Mouse (Mus musculus): ENCODE measurements around the gene Ptprt. TPM values are rescaled to one million over a fixed set of nuclear protein-coding genes. Genes with fewer than 3 reads are reported as not detected.

Gene Ptprt
- polyA plus RNA-seq, 1 experiment from 2014 or later = 1.8 TPM

DNA sequence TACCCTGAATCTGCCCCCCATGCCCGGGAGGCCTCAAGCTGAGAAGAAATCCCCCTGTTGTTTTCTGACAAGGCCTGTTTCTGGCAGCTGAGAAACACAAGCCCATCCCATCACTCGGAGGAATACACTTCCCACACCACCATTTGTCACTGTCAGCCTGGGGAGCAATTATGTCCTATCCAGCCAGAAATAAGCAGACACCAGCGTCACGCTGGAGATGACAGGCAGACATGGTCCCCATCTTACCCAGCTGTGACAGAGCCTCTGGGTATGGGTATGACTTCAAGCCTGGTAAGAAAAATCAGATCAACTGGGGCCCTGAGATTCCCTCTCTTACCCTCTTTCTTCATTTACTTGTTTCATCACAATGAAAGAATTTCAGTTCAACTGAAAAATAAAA lies 625.3 kb downstream of the Ptprt start:
- Histone ChIP-seq H3K27ac (ENCODE audit: low read depth, low read length) (no peak overlapping the region), H3K9me3 (ENCODE audit: control insufficient read depth, low read length) (no peaks in the 10 kb centered on the region), H3K36me3 (ENCODE audit: control insufficient read depth, insufficient read depth, low read length) (no peaks in the 10 kb centered on the region), H3K27me3 (ENCODE audit: control insufficient read depth, insufficient read depth, low read length) (no peaks in the 10 kb centered on the region), H3K9ac (ENCODE audit: low read length) (no peak overlapping the region), H3K4me3 (ENCODE audit: low read depth, low read length) (no peak overlapping the region), H3K4me2 (ENCODE audit: low read depth, low read length, severe bottlenecking) (no peak overlapping the region), H3K4me1 (replicated peaks; ENCODE audit: control insufficient read depth, insufficient read depth, low read length) (no peaks in the 10 kb centered on the region)
- ATAC-seq (replicated peaks; ENCODE audit: low FRiP score) (no peak), DNase-seq (ENCODE audit: low spot score) (no peak)
- 78% methylated on average over 4 of the region's 4 CpGs for WGBS

DNA sequence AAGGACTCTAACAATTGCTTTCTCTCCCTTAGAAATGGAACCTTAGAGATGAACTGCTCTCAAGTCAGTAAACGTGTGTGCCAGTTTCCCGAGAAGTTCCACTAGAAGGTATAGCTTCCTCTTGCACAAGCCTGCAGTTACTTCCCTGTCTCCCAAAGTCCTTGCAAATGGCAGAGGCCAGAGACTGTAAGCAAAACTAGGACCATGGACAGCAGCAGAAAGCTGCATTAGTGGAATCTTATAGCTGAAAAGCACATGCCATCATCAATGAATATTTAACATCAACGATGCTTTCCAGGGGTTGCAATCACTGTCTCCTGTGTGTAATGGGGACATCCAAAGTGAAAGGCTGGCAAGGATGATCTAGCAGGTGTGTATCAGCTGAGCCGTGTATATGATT lies 629.3 kb downstream of the Ptprt start:
- no peak overlapping the region for H3K27ac ChIP-seq (ENCODE audit: low read depth, low read length)
- no peaks in the 10 kb centered on the region for H3K4me1 ChIP-seq (replicated peaks; ENCODE audit: control insufficient read depth, insufficient read depth, low read length)
- no peak for DNase-seq (ENCODE audit: low spot score)
- H3K4me3 ChIP-seq (ENCODE audit: low read depth, low read length) = no peak overlapping the region
- H3K9me3 ChIP-seq (ENCODE audit: control insufficient read depth, low read length) = no peaks in the 10 kb centered on the region
- ATAC-seq (replicated peaks; ENCODE audit: low FRiP score) = no peak
- H3K27me3 ChIP-seq (ENCODE audit: control insufficient read depth, insufficient read depth, low read length) = no peaks in the 10 kb centered on the region
- 76% methylated on average over 4 of the region's 4 CpGs for whole genome bisulfite sequencing
- H3K36me3 ChIP-seq (ENCODE audit: control insufficient read depth, insufficient read depth, low read length) = no peaks in the 10 kb centered on the region
- H3K9ac ChIP-seq (ENCODE audit: low read length) = no peak overlapping the region
- no peak overlapping the region for H3K4me2 ChIP-seq (ENCODE audit: low read depth, low read length, severe bottlenecking)

DNA sequence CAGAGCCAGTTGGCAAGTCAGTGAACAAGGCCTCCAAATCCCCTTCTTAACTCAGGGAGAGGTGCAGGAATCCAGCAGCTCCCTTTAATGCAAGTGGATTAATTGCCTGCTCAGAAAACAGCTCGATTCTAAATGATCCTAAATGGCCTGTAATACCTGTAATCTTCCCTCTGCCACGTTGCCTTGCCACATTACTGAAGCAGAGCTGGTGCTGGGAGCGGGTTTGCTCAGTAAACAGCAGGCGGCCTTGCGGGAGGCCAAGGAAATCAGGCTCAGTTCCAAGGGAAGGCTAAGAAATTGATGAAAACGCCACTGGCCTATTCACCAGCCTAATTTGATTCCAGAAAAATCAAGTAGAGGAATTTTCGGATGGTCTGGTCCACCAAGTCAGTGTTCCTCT lies 659.9 kb downstream of the Ptprt start:
- Histone ChIP-seq H3K9me3 (ENCODE audit: control insufficient read depth, low read length) (no peaks in the 10 kb centered on the region), H3K27me3 (ENCODE audit: control insufficient read depth, insufficient read depth, low read length) (no peaks in the 10 kb centered on the region), H3K27ac (ENCODE audit: low read depth, low read length) (no peak overlapping the region), H3K9ac (ENCODE audit: low read length) (no peak overlapping the region), H3K4me3 (ENCODE audit: low read depth, low read length) (no peak overlapping the region), H3K36me3 (ENCODE audit: control insufficient read depth, insufficient read depth, low read length) (no peaks in the 10 kb centered on the region), H3K4me1 (replicated peaks; ENCODE audit: control insufficient read depth, insufficient read depth, low read length) (no peaks in the 10 kb centered on the region), H3K4me2 (ENCODE audit: low read depth, low read length, severe bottlenecking) (no peak overlapping the region)
- 44% methylated on average over 7 of the region's 7 CpGs for WGBS
- ATAC-seq (replicated peaks; ENCODE audit: low FRiP score) (no peak), DNase-seq (ENCODE audit: low spot score) (no peak)

DNA sequence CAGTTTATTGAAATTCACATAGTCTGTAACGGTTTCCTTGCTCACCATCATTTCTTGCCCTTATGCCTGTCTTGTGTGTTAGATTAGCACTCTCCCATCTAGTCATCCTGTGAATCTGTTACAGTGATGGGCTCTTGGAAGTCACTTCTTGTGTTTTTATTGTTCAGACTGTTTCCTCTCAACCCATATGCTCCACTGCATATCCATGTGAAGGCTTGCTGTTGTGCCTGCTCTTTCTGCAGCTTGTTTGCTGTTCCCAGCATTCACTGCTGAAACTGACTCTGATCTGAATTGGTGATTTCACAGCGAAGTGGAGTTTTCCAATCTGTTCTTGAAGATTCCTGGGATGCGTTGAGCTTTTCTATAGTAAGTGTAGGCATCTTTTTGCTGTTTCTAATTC lies 678.6 kb downstream of the Ptprt start:
- no peak overlapping the region for H3K27ac ChIP-seq (ENCODE audit: low read depth, low read length)
- H3K36me3 ChIP-seq (ENCODE audit: control insufficient read depth, insufficient read depth, low read length) = no peaks in the 10 kb centered on the region
- H3K4me3 ChIP-seq (ENCODE audit: low read depth, low read length) = no peak overlapping the region
- no peaks in the 10 kb centered on the region for H3K9me3 ChIP-seq (ENCODE audit: control insufficient read depth, low read length)
- DNase-seq (ENCODE audit: low spot score) (no peak), ATAC-seq (replicated peaks; ENCODE audit: low FRiP score) (no peak)
- H3K4me2 ChIP-seq (ENCODE audit: low read depth, low read length, severe bottlenecking) = no peak overlapping the region
- 86% methylated on average over 3 of the region's 3 CpGs for WGBS
- H3K27me3 ChIP-seq (ENCODE audit: control insufficient read depth, insufficient read depth, low read length) = no peaks in the 10 kb centered on the region
- no peaks in the 10 kb centered on the region for H3K4me1 ChIP-seq (replicated peaks; ENCODE audit: control insufficient read depth, insufficient read depth, low read length)
- no peak overlapping the region for H3K9ac ChIP-seq (ENCODE audit: low read length)

DNA sequence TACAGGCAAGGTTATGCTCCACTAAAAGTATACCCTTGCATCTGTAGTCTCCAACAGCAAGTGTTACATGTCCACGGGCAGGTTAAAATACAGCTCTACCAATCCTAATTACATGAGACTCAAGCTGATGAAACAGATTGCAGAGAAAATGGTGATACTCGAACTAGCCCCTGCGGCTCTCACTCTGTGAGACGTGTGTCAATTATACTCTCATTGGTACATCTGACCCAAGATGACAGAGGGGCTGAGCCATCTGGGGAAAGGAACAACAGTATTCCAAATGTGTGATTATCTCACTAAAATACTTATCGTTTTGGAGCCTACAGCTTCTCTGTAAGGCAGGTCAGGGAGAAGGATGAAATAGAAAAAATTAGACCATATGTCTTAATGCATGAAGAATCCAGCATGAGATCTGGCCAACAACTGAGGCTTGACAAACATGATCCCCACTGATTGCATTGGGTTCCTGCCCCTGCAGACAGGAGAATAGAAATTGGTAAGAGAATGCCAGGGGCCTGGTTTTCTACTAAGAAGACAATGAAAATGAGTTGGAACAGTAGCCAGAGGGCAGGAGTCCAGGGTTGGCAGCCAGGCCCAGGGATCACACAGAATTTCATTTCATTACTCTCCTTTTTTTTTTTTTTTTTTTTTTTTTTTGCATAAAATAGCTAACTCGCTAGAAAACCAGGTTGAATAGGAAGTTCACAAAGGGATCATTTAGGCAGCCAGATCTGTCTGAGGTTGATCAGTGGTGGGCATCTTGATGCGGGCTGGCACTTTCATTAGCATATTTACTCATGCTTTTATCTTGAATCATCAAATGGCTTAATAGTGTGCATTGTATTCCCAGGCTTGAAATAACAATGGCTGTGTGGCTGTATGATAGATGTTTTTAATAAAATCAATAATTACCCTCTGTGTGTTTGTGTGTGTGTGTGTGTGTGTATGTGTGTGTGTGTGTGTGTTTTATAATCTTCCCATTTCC lies 699.5 kb downstream of the Ptprt start:
- Histone ChIP-seq H3K9me3 (ENCODE audit: control insufficient read depth, low read length) (no peaks in the 10 kb centered on the region), H3K4me3 (ENCODE audit: low read depth, low read length) (no peak overlapping the region), H3K36me3 (ENCODE audit: control insufficient read depth, insufficient read depth, low read length) (no peaks in the 10 kb centered on the region), H3K27ac (ENCODE audit: low read depth, low read length) (no peak overlapping the region), H3K9ac (ENCODE audit: low read length) (no peak overlapping the region), H3K27me3 (ENCODE audit: control insufficient read depth, insufficient read depth, low read length) (no peaks in the 10 kb centered on the region), H3K4me2 (ENCODE audit: low read depth, low read length, severe bottlenecking) (no peak overlapping the region), H3K4me1 (replicated peaks; ENCODE audit: control insufficient read depth, insufficient read depth, low read length) (no peaks in the 10 kb centered on the region)
- WGBS = 80% methylated on average over 7 of the region's 7 CpGs
- DNase-seq (ENCODE audit: low spot score) (no peak), ATAC-seq (replicated peaks; ENCODE audit: low FRiP score) (no peak)

DNA sequence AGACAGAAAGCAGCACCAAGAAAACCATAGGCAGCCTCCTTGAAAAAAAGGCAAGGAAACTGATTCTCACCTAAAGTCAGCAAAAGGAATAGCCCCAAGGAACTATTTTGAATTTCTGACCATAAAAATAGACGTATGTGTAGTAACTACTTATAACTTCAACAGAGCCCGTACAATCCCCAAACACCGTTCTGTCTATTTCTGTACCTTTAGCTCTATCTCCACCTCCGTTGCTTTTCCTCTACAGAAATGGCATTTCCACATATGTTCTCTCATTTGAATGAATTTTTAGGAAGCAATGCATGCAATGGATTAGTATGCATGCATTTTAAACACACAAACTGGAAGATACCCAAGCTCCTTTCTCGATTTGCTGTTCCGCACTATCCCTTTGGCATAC lies 715.5 kb downstream of the Ptprt start:
- H3K9ac ChIP-seq (ENCODE audit: low read length) = no peak overlapping the region
- DNase-seq (ENCODE audit: low spot score) = no peak
- no peak overlapping the region for H3K4me2 ChIP-seq (ENCODE audit: low read depth, low read length, severe bottlenecking)
- H3K4me1 ChIP-seq (replicated peaks; ENCODE audit: control insufficient read depth, insufficient read depth, low read length) = no peaks in the 10 kb centered on the region
- no peak for ATAC-seq (replicated peaks; ENCODE audit: low FRiP score)
- H3K36me3 ChIP-seq (ENCODE audit: control insufficient read depth, insufficient read depth, low read length) = no peaks in the 10 kb centered on the region
- H3K27ac ChIP-seq (ENCODE audit: low read depth, low read length) = no peak overlapping the region
- H3K27me3 ChIP-seq (ENCODE audit: control insufficient read depth, insufficient read depth, low read length) = no peaks in the 10 kb centered on the region
- no peaks in the 10 kb centered on the region for H3K9me3 ChIP-seq (ENCODE audit: control insufficient read depth, low read length)
- H3K4me3 ChIP-seq (ENCODE audit: low read depth, low read length) = no peak overlapping the region
- WGBS = 96% methylated on average over 6 of the region's 6 CpGs

DNA sequence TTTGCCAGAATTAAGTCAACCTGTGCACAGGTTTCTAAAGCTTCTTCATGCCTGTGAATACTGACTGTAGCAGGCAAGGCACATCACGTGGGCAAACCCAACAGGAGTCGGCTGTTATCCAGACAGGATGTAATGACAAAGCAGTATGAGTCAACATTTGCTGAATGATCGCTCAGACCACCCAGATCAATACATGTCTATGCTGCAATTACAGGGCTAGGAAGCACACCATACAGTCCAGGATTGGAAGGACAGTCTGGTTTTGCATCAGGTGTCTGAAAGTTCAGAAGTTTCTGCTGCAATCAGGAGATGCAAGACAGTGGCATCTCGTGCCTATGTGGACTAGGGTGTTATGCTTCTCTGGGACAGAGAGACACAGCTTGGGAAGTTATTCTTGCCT lies 716.3 kb downstream of the Ptprt start:
- Histone ChIP-seq H3K4me2 (ENCODE audit: low read depth, low read length, severe bottlenecking) (no peak overlapping the region), H3K36me3 (ENCODE audit: control insufficient read depth, insufficient read depth, low read length) (no peaks in the 10 kb centered on the region), H3K4me3 (ENCODE audit: low read depth, low read length) (no peak overlapping the region), H3K4me1 (replicated peaks; ENCODE audit: control insufficient read depth, insufficient read depth, low read length) (no peaks in the 10 kb centered on the region), H3K9me3 (ENCODE audit: control insufficient read depth, low read length) (no peaks in the 10 kb centered on the region), H3K27ac (ENCODE audit: low read depth, low read length) (no peak overlapping the region), H3K9ac (ENCODE audit: low read length) (no peak overlapping the region), H3K27me3 (ENCODE audit: control insufficient read depth, insufficient read depth, low read length) (no peaks in the 10 kb centered on the region)
- DNase-seq (ENCODE audit: low spot score) = no peak
- WGBS = 86% methylated on average over 4 of the region's 4 CpGs
- no peak for ATAC-seq (replicated peaks; ENCODE audit: low FRiP score)

DNA sequence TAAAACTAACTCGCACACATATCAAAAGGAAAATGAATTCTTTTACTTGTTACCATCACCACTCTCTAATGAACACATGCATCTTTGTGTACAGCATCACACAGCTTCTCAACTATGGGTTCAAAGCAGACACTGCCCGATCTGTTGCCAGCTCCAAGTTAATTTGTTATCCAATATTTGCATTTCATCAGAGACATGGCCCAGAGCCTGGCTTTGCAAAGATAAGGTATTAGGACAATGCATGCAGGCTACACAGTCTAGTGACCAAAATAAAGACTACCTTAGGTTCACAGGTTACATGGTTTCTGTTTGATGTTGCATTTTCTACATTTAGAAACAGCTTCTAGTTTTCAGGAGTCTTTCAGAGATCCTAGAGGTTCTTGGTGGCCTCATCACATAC lies 719.0 kb downstream of the Ptprt start:
- Histone ChIP-seq H3K9ac (ENCODE audit: low read length) (no peak overlapping the region), H3K36me3 (ENCODE audit: control insufficient read depth, insufficient read depth, low read length) (no peaks in the 10 kb centered on the region), H3K4me2 (ENCODE audit: low read depth, low read length, severe bottlenecking) (no peak overlapping the region), H3K27me3 (ENCODE audit: control insufficient read depth, insufficient read depth, low read length) (no peaks in the 10 kb centered on the region), H3K9me3 (ENCODE audit: control insufficient read depth, low read length) (no peaks in the 10 kb centered on the region), H3K4me3 (ENCODE audit: low read depth, low read length) (no peak overlapping the region), H3K27ac (ENCODE audit: low read depth, low read length) (no peak overlapping the region), H3K4me1 (replicated peaks; ENCODE audit: control insufficient read depth, insufficient read depth, low read length) (no peaks in the 10 kb centered on the region)
- DNase-seq (ENCODE audit: low spot score) = no peak
- 86% methylated on average over 2 of the region's 2 CpGs for WGBS
- ATAC-seq (replicated peaks; ENCODE audit: low FRiP score) = no peak

DNA sequence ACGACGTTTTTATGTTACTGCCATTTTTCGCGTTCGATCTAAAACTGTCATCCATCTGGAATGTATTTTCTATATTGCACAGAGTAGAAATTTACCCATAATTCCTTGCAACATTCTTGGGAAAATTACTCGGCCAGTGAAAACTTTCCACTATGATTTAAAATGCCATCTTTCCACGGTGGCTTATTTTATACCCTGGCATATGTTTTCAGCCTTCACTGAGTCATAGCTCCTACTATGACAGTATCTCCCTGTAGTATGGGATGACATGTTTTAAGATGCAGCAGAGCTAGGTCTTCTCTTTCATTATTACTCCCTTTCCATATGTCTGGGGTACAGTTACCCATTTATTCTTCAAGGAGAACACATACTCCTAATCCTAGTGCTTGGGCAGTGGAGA lies 753.7 kb downstream of the Ptprt start:
- DNase-seq (ENCODE audit: low spot score) = no peak
- Histone ChIP-seq H3K4me3 (ENCODE audit: low read depth, low read length) (no peak overlapping the region), H3K36me3 (ENCODE audit: control insufficient read depth, insufficient read depth, low read length) (no peaks in the 10 kb centered on the region), H3K27me3 (ENCODE audit: control insufficient read depth, insufficient read depth, low read length) (no peaks in the 10 kb centered on the region), H3K27ac (ENCODE audit: low read depth, low read length) (no peak overlapping the region), H3K9ac (ENCODE audit: low read length) (no peak overlapping the region), H3K4me1 (replicated peaks; ENCODE audit: control insufficient read depth, insufficient read depth, low read length) (no peaks in the 10 kb centered on the region), H3K4me2 (ENCODE audit: low read depth, low read length, severe bottlenecking) (no peak overlapping the region), H3K9me3 (ENCODE audit: control insufficient read depth, low read length) (no peaks in the 10 kb centered on the region)
- WGBS = 90% methylated on average over 7 of the region's 7 CpGs
- no peak for ATAC-seq (replicated peaks; ENCODE audit: low FRiP score)
